ENCODE assay signal across 11 mouse cellular contexts in genomic region chr2:156488166-156488814, GRCm38 (mm10). TPM values are rescaled to one million over a fixed set of nuclear protein-coding genes. Genes with fewer than 3 reads are reported as not detected.
DNase-seq lines count a peak whose midpoint lies in the region; ATAC-seq and TF ChIP-seq lines count a peak whose summit lies in the region.
"Had no signal": no experiment of that assay in that cellular context is flagged by ENCODE, and none has a peak within 500 bp of the region (broad histone marks: within the 10 kb centered on the region; RNA-seq: fewer than 3 reads in every experiment).

No protein-coding gene starts in this region.

- 0 out of 2 replicates have a peak, but pooled peaks cover 6% of the 10 kb centered on the region for H3K9me3 ChIP-seq in hindbrain, embryonic 12.5 days (replicated peaks)
- no peaks in the 10 kb centered on the region for H3K9me3 ChIP-seq in hindbrain, embryonic 11.5 days (ENCODE audit: control insufficient read depth, low read length)
- H3K9me3 ChIP-seq: kidney, embryonic 15.5 days; liver, embryonic 15.5 days had no signal

- peak overlapping the region; percentile 23 for H3ac ChIP-seq in C2C12 (ENCODE audit: control insufficient read depth, insufficient read length, low read depth)

- WGBS in hindbrain, embryonic 12.5 days = 70% methylated on average over 8 of the region's 8 CpGs
- 72% methylated on average over 8 of the region's 8 CpGs for WGBS in hindbrain, embryonic 11.5 days

- no peak overlapping the region for H3K4me2 ChIP-seq in hindbrain, embryonic 12.5 days (replicated peaks)
- H3K4me2 ChIP-seq in hindbrain, embryonic 11.5 days (replicated peaks; ENCODE audit: low read depth, low read length) = no peak overlapping the region
- H3K4me2 ChIP-seq: kidney, embryonic 15.5 days; liver, embryonic 15.5 days had no signal

- TF ChIP-seq CTCF in C2C12 (IDR thresholded peaks at IDR 0.05; ENCODE audit: control insufficient read depth, insufficient read depth, insufficient read length) = no peak

- H3K9ac ChIP-seq in hindbrain, embryonic 12.5 days = 0 out of 2 replicates have a peak overlapping the region, but pooled peaks have one; percentile 23
- no peak overlapping the region for H3K9ac ChIP-seq in hindbrain, embryonic 11.5 days (ENCODE audit: low read depth, low read length)
- H3K9ac ChIP-seq: kidney, embryonic 15.5 days; liver, embryonic 15.5 days had no signal

- no peak overlapping the region for H3K27ac ChIP-seq in hindbrain, embryonic 12.5 days
- H3K27ac ChIP-seq in hindbrain, embryonic 11.5 days (ENCODE audit: low read depth, low read length) = no peak overlapping the region
- peak overlapping the region; percentile 90 for H3K27ac ChIP-seq in brown adipose tissue, adult 24 weeks (replicated peaks; ENCODE audit: low read depth, low read length)
- H3K27ac ChIP-seq: kidney, embryonic 15.5 days; liver, embryonic 15.5 days had no signal

- H3K27me3 ChIP-seq in hindbrain, embryonic 12.5 days = no peaks in the 10 kb centered on the region
- H3K27me3 ChIP-seq in hindbrain, embryonic 11.5 days (ENCODE audit: control insufficient read depth, insufficient read depth, low read length) = no peaks in the 10 kb centered on the region
- H3K27me3 ChIP-seq in C2C12 (ENCODE audit: control insufficient read depth, insufficient read depth, insufficient read length) = no peaks in the 10 kb centered on the region
- H3K27me3 ChIP-seq: kidney, embryonic 15.5 days had no signal

- no peak for DNase-seq in hindbrain, embryonic 11.5 days (ENCODE audit: low spot score)
- DNase-seq in gastrocnemius, postnatal 25 days = peak; percentile 51
- DNase-seq in kidney, postnatal 14 days = no peak
- DNase-seq in left cerebral cortex, adult 11 months (ENCODE audit: low spot score) = no peak

- H3K36me3 ChIP-seq in hindbrain, embryonic 12.5 days = no peaks in the 10 kb centered on the region; the same call in 1 of the 2 replicates
- no peaks in the 10 kb centered on the region for H3K36me3 ChIP-seq in hindbrain, embryonic 11.5 days (ENCODE audit: control insufficient read depth, insufficient read depth, low read length)
- H3K36me3 ChIP-seq in C2C12 (ENCODE audit: control insufficient read depth, insufficient read depth) = peaks cover 21% of the 10 kb centered on the region
- H3K36me3 ChIP-seq: kidney, embryonic 15.5 days; liver, embryonic 15.5 days had no signal

- no peak for ATAC-seq in hindbrain, embryonic 12.5 days (ENCODE audit: low FRiP score)
- no peak for ATAC-seq in hindbrain, embryonic 11.5 days (ENCODE audit: low FRiP score)
- ATAC-seq in inflammation-experienced regulatory T-cells, adult 6 months = no peak
- ATAC-seq: forebrain, embryonic 14.5 days had no signal

- H3K4me3 ChIP-seq in hindbrain, embryonic 12.5 days = no peak overlapping the region
- H3K4me3 ChIP-seq in hindbrain, embryonic 11.5 days (ENCODE audit: low read depth, low read length) = no peak overlapping the region
- no peak overlapping the region for H3K4me3 ChIP-seq in C2C12 (ENCODE audit: insufficient read depth, poor library complexity, severe bottlenecking)
- no peak overlapping the region for H3K4me3 ChIP-seq in brown adipose tissue, adult 24 weeks (ENCODE audit: insufficient read depth, low read depth, low read length)
- H3K4me3 ChIP-seq: kidney, embryonic 15.5 days; liver, embryonic 15.5 days had no signal

- peaks cover 23% of the 10 kb centered on the region for H3K4me1 ChIP-seq in hindbrain, embryonic 12.5 days
- peaks cover 5% of the 10 kb centered on the region for H3K4me1 ChIP-seq in hindbrain, embryonic 11.5 days (replicated peaks; ENCODE audit: control insufficient read depth, insufficient read depth, low read length)
- H3K4me1 ChIP-seq in brown adipose tissue, adult 24 weeks (ENCODE audit: control insufficient read depth, insufficient read depth, insufficient read length, low read length) = peaks cover 15% of the 10 kb centered on the region
- H3K4me1 ChIP-seq: kidney, embryonic 15.5 days had no signal

- peaks cover 42% of the 10 kb centered on the region for H3K79me3 ChIP-seq in C2C12 (ENCODE audit: low read depth)

- peaks cover 80% of the 10 kb centered on the region for H3K79me2 ChIP-seq in C2C12 (ENCODE audit: control insufficient read depth, insufficient read depth)

TF ChIP-seq in C2C12, 6 proteins besides CTCF, POLR2A, EP300 and RAD21:
- TF ChIP-seq MYOG (IDR thresholded peaks at IDR 0.05; ENCODE audit: control insufficient read depth, extremely low read depth, insufficient read length) = no peak
- no peak for TF ChIP-seq CEBPB (IDR thresholded peaks at IDR 0.05; ENCODE audit: low read depth)
- TF ChIP-seq USF1 (IDR thresholded peaks at IDR 0.05; ENCODE audit: low read depth) = peak; percentile 82
- TF ChIP-seq FOSL1 (IDR thresholded peaks at IDR 0.05; ENCODE audit: insufficient read depth, low read length, poor library complexity, severe bottlenecking) = no peak
- peak; percentile 90 for TF ChIP-seq MAX (IDR thresholded peaks at IDR 0.05)
- TF ChIP-seq MYOD1 (IDR thresholded peaks at IDR 0.05; ENCODE audit: control insufficient read depth, insufficient read length, low read depth) = no peak
TF ChIP-seq in C2C12: peak in this region for 2.

RNA-seq across cellular contexts. Expression of gene Aar2, which starts 59.1 kb away (rescaled TPM):
- 43.6 and 48.9 TPM in 2 replicates for polyA plus RNA-seq in hindbrain, embryonic 12.5 days (2016; fragmentation: Nextera tagmentation; extraction: Ambion mirVana)
- 44.4 and 49.1 TPM in 2 replicates for polyA plus RNA-seq in hindbrain, embryonic 11.5 days (2014; fragmentation: Nextera tagmentation; extraction: Ambion mirVana)
- 20.5 TPM for polyA plus RNA-seq in C2C12 (2012; fragmentation: generic; extraction: Trizol)
- 9.2 and 10.7 TPM in 2 replicates for polyA plus RNA-seq in brown adipose tissue, adult 24 weeks (2012; ENCODE audit: insufficient read depth, insufficient read length, missing spikeins)
- 10 to 100 TPM; 18.0 to 19.5 TPM for total RNA-seq in gastrocnemius, postnatal 25 days (2021)
- 10 to 100 TPM; 28.5 to 34.5 (median 31.8) TPM for polyA plus RNA-seq in inflammation-experienced regulatory T-cells, adult 6 months (2017; shearing (Covaris generic))
